Mouse (Mus musculus) layer of hippocampus, adult 9-11 months (tissue): ENCODE measurements around the gene Parvg.

ENCODE experiments used
- DNase-seq: peaks from one replicate; pipeline ENCODE4 v3.0.0; 2022

Gene Parvg

DNA sequence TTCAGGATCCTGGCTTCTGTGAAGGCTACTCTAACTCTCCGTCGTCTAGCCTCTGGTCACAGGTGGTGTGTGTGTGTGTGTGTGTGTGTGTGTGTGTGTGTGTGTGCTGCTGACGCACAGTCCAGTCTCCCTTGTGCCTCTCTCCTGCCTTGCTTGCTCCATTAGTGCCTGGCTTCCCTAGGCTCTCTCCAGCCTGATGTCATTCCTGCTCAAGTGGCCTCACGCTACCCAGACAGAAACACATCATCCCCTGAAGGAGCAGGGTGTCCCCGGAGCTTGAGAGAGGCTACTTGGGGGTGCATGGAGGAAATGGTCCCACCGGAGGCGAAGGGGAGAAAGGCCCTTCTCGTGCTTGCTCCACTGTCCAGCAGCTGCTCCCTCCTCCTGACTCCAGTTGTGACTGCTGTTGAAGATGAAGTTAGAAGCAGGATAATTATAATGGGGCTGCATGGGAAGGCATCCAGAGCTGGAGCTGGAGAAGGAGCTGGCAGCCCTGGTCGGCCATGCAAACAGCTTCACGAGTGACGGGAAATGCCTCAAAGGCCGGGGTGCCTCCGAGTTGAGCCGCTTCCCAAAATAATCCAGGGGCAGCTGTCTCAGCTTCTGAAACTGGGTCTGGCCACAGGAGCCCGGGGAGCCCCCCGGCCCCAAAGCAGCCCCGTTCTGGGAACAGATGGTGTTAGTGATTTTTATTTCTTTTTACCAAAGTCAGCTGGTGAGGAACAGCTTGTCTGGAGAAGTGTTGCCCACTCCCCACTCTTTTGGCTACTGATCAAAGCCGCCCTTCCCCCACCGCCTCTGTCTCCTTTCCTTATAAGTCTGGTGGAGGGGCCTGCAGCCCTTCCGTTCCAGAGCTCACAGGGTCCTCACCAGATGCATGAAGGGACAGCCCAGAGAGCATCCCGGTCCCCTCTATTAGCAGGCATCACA lies 28.4 kb downstream of the Parvg start:
- peak; percentile 60 for DNase-seq

DNA sequence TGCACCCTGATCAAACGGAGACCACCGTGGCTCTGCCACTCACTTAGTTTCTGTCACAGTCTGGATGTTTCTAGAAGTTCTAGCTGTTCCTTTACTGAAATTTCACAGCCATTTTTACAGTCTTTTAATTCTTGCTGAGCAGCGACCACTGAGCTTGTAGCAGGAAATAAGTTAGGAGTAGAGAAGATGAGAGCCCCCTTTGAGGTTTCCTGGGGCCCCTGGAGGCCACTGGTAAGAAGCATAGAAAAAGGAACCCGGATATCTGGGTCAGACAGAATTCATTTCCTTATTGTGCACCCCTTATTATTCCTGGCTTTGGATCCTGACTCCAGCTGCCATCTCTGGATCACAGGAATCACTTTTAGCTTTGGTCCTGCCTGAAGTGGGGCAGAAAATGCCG lies 31.3 kb downstream of the Parvg start:
- no peak for DNase-seq

DNA sequence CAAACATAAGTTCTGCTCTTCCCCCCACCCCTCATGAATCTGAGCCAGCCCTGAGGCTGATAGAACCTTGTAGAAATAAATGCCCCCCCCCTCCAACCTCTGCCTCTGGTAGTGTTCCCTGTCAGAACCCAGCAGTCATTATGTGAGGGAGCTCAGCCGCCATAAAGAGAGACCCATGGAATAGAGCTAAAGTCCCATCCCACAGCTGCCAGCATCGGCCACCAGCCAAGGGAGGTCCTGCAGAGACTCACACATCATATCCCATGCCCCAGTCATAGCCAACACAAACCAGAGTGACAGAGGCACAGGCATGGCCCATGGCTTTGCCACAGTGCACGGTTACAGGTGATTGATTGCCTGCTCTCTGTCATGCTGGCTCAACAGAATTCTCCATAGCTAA lies 40.9 kb downstream of the Parvg start:
- no peak for DNase-seq

DNA sequence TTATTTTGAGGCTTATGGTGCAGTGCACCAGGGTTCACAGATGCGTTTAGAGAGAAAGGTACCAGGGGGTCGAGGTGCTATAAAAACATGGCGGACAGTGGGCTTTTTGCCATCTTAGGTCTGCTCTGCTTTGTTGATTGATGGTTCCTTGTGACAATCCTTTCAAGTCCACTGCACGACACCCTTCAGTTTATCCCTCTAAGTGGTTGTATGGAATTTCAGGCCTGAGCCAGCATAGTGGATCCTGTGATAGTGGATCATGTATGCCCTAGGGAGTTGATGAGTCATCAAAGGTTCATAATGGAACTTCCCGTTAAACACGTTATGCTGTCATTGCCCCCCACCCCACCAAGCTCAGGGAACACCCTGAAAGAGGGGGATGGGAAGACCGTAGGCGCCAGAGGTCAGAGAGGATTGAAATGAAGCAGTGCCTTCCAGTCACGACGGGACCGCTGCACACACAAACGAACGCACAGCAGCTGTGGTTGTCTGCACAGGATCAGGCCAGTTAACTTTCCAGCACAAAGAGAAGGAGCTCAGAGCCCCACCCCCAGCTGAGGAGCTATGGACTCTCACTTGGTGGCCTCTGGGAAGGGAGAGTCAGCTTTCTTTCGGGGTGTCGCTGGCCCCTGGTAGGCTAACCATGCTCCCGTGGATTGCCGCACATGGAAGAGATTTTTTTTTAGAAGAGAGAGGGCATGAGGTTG lies 42.0 kb downstream of the Parvg start:
- DNase-seq: no peak

DNA sequence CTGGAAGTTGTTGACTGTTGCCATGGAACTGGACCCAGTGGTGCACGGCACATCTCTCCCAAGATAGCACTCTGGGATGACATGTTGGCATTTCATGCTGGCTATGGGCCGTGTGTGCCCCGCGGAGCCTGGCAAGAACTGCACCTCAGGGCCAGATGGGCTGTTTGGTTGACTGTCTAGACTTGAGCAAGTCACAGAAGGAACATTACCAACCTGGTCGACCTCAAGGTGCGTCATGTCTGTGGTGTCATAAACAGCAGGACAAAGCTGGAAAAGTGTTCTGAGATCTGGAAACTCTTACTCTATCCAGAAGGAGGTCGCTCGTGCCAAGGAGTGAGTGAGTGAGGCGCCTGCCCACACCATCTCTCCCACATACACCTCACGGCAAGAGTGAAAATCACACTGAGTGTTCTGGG lies 42.8 kb downstream of the Parvg start:
- DNase-seq: peak; percentile 67

DNA sequence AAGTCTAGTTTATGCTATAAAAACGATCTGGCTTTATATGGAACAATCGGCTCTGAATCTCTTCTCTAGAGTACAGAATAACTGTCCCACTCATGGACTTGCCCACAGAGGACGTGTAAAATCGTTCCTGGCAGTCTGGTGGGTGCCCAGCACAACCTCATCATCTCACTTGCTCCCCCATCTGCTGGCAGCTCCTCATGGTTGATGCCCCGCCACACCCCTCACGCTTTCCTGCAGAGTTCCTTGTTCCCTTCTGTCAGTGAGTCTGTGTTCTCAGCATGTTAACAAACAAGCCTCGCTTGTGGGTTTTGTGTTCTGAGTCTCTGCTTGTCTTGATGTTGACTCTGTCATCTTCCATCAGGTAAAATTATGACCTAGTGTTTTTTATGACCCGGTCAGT lies 43.6 kb downstream of the Parvg start:
- DNase-seq: no peak

DNA sequence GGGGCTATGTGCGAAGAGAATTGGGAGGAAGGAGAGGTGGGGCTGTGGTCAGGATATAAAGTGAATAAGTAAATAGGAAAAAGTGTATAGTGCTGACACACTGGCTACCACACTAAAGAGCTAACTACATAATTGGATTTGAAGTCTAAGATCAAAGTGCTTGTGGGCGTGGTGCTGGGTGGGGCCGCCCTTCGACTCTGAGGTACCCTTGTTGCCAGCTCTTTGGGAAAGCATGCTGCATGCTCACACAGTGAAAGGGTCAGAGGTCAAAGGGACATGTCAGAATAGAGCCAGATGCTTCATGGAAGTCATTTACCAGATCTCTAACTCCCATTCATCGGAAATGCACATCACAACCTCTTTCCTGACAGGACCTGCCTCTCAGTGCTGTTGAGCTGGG lies 49.0 kb downstream of the Parvg start:
- no peak for DNase-seq

DNA sequence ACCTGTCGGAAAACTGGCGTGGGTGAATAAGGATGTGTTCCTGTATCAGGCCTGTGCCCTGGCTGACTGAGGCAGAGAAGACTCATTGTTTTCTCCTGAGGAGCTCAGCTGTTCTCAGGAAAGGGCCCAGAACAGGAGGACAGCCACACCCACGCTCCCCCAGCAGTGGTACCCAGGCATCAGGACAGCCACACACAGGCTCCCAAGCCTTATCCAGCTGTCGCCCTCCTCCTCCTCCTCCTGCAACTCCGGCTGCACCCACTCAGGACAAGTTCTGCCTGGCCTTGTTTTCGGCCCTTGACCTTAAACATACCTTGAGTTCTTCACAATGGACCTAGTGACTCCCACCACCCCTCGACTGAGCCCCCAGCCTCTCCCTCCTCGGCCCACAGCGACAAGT lies 54.9 kb downstream of the Parvg start:
- DNase-seq: no peak

DNA sequence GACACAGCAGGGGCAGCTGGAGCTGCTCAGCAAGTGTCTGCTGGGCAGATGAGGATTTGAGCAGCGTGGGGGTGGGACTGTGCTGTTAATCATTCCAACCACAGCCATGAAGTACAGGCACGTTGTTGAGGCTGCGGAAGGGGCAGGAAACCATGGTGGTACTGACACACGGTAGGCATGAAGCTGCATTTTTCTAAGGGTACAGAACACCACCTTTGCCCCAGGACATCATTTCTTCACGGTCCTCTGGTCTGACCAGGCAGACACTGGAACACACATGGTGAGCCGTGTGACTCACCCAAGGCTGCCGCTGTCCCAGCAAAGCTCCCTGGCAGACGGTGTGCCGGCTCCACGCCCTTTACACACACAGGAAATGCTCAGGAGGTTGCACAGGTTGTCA lies 56.4 kb downstream of the Parvg start:
- DNase-seq: no peak

DNA sequence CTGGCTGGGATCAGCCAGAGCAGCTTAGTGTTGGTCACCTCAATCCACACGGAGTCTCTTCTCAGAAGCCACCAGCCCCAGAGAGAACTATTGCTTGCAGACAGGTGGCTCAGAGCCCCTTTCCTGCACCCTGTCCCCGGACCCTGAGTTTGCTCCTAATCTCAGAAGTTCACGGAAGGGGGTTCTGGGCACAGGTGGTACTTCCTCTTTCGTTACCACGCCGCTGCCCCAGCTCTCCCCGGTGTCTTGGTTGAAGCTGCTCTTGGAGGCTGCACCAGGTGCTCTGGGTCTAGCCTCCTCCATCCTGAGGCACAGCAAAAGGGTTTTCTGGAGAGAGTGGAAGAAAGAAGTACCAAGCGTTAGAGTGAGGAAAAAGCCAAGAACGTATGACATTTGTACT lies 60.2 kb downstream of the Parvg start:
- no peak for DNase-seq

DNA sequence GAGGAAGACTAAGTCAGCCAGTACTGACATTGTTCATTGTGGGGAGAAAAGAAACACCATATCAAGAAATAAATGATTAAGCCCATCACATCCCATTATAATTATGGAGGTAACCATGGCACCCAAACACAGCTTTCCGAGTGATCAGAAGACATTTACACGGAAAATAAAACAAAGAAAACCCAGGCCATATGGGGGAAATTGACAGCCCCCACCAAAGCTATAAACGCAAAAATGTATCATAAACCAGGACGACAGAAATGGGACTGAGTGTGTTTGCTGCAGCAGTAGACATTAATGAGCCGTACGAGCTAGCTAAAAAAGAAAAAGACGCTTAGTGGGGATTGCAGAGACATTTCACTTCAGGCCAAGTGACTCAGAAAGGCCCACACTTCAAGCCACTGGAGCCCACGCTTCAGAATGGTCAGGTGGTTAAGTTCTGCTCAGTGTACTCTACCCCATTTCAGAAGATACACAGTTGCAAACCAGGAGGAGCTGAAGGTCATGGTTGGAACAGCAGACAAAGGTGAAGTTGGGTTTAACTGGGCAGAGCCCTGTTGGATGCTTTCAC lies 62.3 kb downstream of the Parvg start:
- peak; percentile 57 for DNase-seq

DNA sequence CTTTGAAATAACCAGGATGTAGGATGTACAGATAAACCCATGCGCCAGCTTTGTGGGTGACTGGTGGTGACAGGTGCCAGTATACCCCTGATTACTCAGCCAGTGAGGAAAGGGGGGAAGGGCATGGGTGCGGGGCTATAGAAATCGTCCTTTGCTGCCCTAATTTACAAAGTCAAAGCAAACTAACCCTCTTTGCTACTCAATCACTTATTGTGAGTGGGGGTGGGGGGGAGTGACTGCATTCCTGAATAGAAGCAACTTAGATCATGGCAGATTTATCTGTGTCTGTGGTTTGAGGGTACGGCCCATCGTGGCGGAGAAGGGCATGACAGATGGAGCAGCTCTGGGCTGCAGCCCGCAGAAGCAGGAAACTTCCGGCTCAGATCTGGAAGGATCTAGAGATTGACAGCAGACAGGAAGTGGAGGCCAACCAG lies 64.9 kb downstream of the Parvg start:
- DNase-seq: no peak

DNA sequence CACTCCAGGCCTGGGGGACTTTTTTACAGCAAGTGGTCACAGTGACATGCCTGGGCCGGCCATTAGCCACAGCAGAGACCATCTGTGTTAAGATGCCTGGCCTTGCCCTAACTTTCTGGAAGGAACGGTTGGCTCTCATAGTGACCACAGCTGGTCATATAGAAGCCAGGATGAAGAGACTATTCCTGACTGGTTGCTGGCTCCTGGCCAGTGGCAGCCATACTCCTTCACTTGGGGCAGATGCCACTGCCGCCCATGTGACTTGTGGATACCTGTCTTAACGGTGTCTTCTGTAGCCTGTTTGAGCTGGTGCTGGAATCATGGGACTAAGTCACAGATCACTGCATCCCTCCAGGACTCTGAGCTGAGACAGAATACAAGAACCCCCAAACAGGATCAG lies 68.3 kb downstream of the Parvg start:
- DNase-seq: no peak
